Mouse (Mus musculus) embryonic facial prominence, embryonic 15.5 days (tissue): ENCODE measurements at regions not wholly inside any gene's neighbourhood (a gene's known extent, or its start where the extent isn't known, plus 50 kb on each side); places are given as distances from the start of the nearest gene placed in this dataset.

Source experiments
- ATAC-seq: fragments of 200-750 bp; cut with Nextera tagmentation; 2 replicates; pipeline ENCODE4 v1.8.0; 2017; ENCODE audit warnings: low read depth, moderate TSS enrichment; ENCODE audit not compliant: insufficient number of reproducible peaks, low FRiP score, low TSS enrichment
- H3K27ac ChIP-seq: fragments of 300-500 bp; sonication (generic); replicated peaks from 2 replicates; pipeline ENCODE4 v1.5.1; 2015; ENCODE audit warnings: mild to moderate bottlenecking, inconsistent platforms
- H3K27me3 ChIP-seq: fragments of 300-500 bp; sonication (generic); 2 replicates; pipeline ENCODE4 v1.6.1; 2015; ENCODE audit warnings: inconsistent platforms
- H3K36me3 ChIP-seq: fragments of 300-500 bp; sonication (generic); 2 replicates; pipeline ENCODE4 v1.6.1; 2015; ENCODE audit warnings: mild to moderate bottlenecking, inconsistent platforms
- H3K4me1 ChIP-seq: fragments of 300-500 bp; sonication (generic); 2 replicates; pipeline ENCODE4 v1.6.1; 2015; ENCODE audit warnings: inconsistent platforms
- H3K4me2 ChIP-seq: fragments of 300-500 bp; sonication (generic); replicated peaks from 2 replicates; pipeline ENCODE4 v1.6.1; 2015; ENCODE audit warnings: mild to moderate bottlenecking, inconsistent platforms
- H3K4me3 ChIP-seq: fragments of 300-500 bp; sonication (generic); replicated peaks from 2 replicates; pipeline ENCODE4 v1.5.1; 2015; ENCODE audit warnings: mild to moderate bottlenecking, inconsistent platforms
- H3K9ac ChIP-seq: fragments of 300-500 bp; sonication (generic); 2 replicates; pipeline ENCODE4 v1.6.1; 2015; ENCODE audit warnings: inconsistent platforms
- H3K9me3 ChIP-seq: fragments of 300-500 bp; sonication (generic); replicated peaks from 2 replicates; pipeline ENCODE4 v1.6.1; 2016; ENCODE audit warnings: inconsistent platforms
- WGBS: fragments of 180-500 bp; shearing (Covaris S2); methylation state at CpG from one replicate; pipeline ENCODE4 v1.1.7; 2015; 5-methylcytosine and 5-hydroxymethylcytosine counted together

GRCm38 (mm10) chr1:43273236-43273868 lies 76.6 kb upstream of the Fhl2 start:
- no peaks in the 10 kb centered on the region for H3K27me3 ChIP-seq
- no peaks in the 10 kb centered on the region for H3K4me1 ChIP-seq
- WGBS: 83% methylated on average over 2 of the region's 2 CpGs
- H3K9ac ChIP-seq: no peak overlapping the region
- no peaks in the 10 kb centered on the region for H3K36me3 ChIP-seq
- no peak overlapping the region for H3K27ac ChIP-seq
- H3K4me2 ChIP-seq: no peak overlapping the region
- no peaks in the 10 kb centered on the region for H3K9me3 ChIP-seq
- H3K4me3 ChIP-seq: no peak overlapping the region
- no peak for ATAC-seq

DNA sequence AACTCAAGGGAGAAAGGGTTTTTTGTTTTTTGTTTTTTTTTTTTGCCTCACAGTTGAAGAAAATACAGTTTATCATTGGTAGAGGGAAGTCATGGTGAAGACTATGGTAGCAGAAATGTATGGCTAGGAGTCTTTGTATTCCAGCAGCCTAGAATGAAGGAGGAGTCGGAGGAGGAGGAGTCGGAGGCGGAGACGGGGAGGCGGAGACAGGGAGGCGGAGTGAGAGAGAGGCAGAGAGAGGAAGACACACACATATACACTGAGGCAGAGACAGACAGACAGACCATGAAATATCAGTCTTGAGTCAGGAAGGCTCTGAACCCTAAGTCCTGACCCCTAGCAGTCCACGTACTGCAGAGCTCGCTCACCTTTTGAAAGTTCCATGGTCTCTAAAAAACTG lies 95.0 kb upstream of the Fhl2 start:
- H3K4me3 ChIP-seq: no peak overlapping the region
- H3K27me3 ChIP-seq: no peaks in the 10 kb centered on the region
- H3K27ac ChIP-seq: no peak overlapping the region
- no peaks in the 10 kb centered on the region for H3K4me1 ChIP-seq
- ATAC-seq: no peak
- H3K9ac ChIP-seq: no peak overlapping the region
- H3K9me3 ChIP-seq: no peaks in the 10 kb centered on the region
- H3K4me2 ChIP-seq: no peak overlapping the region
- WGBS: 90% methylated on average over 8 of the region's 8 CpGs
- no peaks in the 10 kb centered on the region for H3K36me3 ChIP-seq

DNA sequence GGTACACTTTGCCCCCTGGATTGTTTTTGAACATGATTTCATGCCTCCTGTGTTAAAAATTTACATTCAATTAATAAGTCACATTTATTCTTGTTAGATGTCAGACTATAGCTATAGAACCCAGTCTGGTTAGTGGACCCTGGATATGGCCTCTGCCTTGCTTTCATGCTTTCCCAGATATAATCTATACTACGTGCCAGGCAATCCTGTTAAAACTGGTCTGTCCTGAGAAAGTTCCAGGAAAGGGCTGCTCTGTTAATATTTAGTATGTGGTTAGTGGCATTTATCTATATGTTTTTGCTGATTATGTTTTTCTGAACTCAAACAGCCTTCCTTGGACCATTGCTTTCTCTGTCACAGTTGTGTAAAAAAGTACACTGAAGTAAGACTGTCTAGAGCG lies 95.8 kb upstream of the Fhl2 start:
- no peak overlapping the region for H3K4me3 ChIP-seq
- H3K9me3 ChIP-seq: no peaks in the 10 kb centered on the region
- H3K4me2 ChIP-seq: no peak overlapping the region
- peaks cover 2% of the 10 kb centered on the region; the same call in 1 of the 2 replicates for H3K27me3 ChIP-seq
- WGBS: 91% methylated on average over 2 of the region's 2 CpGs
- no peak for ATAC-seq
- no peaks in the 10 kb centered on the region for H3K4me1 ChIP-seq
- no peak overlapping the region for H3K27ac ChIP-seq
- H3K9ac ChIP-seq: no peak overlapping the region
- H3K36me3 ChIP-seq: no peaks in the 10 kb centered on the region

- Histone ChIP-seq H3K36me3 (no peaks in the 10 kb centered on the region), H3K4me2 (no peak overlapping the region), H3K4me1 (no peaks in the 10 kb centered on the region), H3K9me3 (no peaks in the 10 kb centered on the region), H3K9ac (no peak overlapping the region), H3K27me3 (peaks cover 6% of the 10 kb centered on the region; the same call in 1 of the 2 replicates), H3K4me3 (no peak overlapping the region), H3K27ac (no peak overlapping the region)
- no peak for ATAC-seq
- 76% methylated on average over 11 of the region's 11 CpGs for WGBS
Measured at GRCm38 (mm10) chr1:43294221-43295012, 97.6 kb upstream of the Fhl2 start.

DNA sequence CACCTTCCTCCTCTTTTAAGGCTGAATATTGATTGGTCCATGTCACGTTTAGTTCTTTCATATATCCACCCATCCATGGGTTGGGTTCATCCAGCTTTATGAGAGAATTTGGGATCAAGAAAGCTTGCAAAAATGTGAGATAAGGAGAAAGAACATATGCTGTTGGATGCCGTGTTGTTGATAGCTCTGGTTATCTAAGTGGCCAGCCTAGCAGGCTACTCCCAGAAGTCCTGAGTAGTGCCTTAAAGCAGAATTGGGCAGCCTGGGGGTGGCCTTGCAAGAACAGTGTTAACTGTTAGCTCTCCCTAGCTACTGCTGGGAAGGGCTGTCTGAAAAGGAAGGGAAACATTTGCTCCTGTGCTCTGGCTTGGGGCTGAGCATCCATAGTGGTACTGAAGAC lies 100.8 kb upstream of the Fhl2 start:
- no peak overlapping the region for H3K27ac ChIP-seq
- H3K9ac ChIP-seq: no peak overlapping the region
- no peak overlapping the region for H3K4me3 ChIP-seq
- H3K36me3 ChIP-seq: no peaks in the 10 kb centered on the region
- no peaks in the 10 kb centered on the region for H3K4me1 ChIP-seq
- peaks cover 6% of the 10 kb centered on the region; the same call in 1 of the 2 replicates for H3K27me3 ChIP-seq
- H3K9me3 ChIP-seq: no peaks in the 10 kb centered on the region
- WGBS: 75% methylated on average over 2 of the region's 2 CpGs
- no peak for ATAC-seq
- no peak overlapping the region for H3K4me2 ChIP-seq

DNA sequence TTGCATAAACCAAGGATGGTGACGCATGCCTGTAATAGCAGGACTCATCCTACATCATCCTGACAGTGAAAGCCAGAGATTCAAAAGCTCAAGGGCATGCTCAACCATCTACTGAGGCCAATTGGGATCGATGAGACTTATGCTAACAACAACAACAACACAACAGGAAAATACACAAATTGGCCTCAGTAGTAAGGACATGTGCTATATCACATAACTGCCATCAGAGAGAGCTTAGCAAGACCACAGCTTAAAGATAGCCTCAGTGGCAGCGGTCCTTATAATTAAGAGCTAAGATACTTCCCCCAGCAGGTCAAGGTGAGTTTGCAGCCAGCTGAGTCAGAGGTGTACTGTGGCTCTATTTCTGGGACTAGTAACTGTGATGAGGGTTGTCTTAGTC lies 102.0 kb upstream of the Fhl2 start:
- no peak overlapping the region for H3K4me2 ChIP-seq
- no peaks in the 10 kb centered on the region for H3K4me1 ChIP-seq
- H3K9me3 ChIP-seq: no peaks in the 10 kb centered on the region
- no peak overlapping the region for H3K9ac ChIP-seq
- no peak overlapping the region for H3K27ac ChIP-seq
- peaks cover 6% of the 10 kb centered on the region; the same call in 1 of the 2 replicates for H3K27me3 ChIP-seq
- H3K36me3 ChIP-seq: no peaks in the 10 kb centered on the region
- ATAC-seq: no peak
- no peak overlapping the region for H3K4me3 ChIP-seq
- 90% methylated on average over 3 of the region's 3 CpGs for WGBS

GRCm38 (mm10) chr1:43299490-43300302 lies 102.9 kb upstream of the Fhl2 start:
- 42% methylated on average over 7 of the region's 7 CpGs for WGBS
- no peak for ATAC-seq

DNA sequence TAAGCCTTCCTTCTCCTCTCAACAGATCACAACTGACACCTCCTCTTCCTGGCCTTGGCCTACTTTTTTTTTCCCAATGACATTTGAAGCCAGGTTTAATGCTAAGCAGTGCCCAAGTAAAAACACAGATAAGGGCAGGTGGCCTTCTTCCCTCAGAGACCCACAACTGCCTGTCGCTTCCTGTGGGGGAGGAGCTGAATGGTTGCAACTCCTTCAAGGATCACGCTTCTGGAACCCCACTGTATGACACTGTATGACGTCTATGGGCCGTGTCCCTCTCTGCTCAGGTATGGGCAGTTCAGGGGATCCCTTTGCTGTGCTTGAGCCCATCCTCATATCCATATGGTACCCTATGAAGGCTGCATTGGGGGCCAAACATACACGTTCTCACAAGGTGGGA lies 103.9 kb upstream of the Fhl2 start:
- no peak overlapping the region for H3K4me2 ChIP-seq
- no peaks in the 10 kb centered on the region for H3K4me1 ChIP-seq
- no peaks in the 10 kb centered on the region for H3K9me3 ChIP-seq
- WGBS: 82% methylated on average over 5 of the region's 5 CpGs
- no peaks in the 10 kb centered on the region for H3K36me3 ChIP-seq
- no peak overlapping the region for H3K9ac ChIP-seq
- ATAC-seq: no peak
- peaks cover 6% of the 10 kb centered on the region; the same call in 1 of the 2 replicates for H3K27me3 ChIP-seq
- H3K27ac ChIP-seq: no peak overlapping the region
- no peak overlapping the region for H3K4me3 ChIP-seq

More at GRCm38 (mm10) chr1:43299490-43300302, 102.9 kb upstream of the Fhl2 start:
- no peak overlapping the region for H3K9ac ChIP-seq
- no peaks in the 10 kb centered on the region for H3K36me3 ChIP-seq
- H3K27me3 ChIP-seq: peaks cover 6% of the 10 kb centered on the region; the same call in 1 of the 2 replicates
- no peak overlapping the region for H3K27ac ChIP-seq
- no peaks in the 10 kb centered on the region for H3K4me1 ChIP-seq
- no peak overlapping the region for H3K4me3 ChIP-seq
- no peak overlapping the region for H3K4me2 ChIP-seq
- no peaks in the 10 kb centered on the region for H3K9me3 ChIP-seq

DNA sequence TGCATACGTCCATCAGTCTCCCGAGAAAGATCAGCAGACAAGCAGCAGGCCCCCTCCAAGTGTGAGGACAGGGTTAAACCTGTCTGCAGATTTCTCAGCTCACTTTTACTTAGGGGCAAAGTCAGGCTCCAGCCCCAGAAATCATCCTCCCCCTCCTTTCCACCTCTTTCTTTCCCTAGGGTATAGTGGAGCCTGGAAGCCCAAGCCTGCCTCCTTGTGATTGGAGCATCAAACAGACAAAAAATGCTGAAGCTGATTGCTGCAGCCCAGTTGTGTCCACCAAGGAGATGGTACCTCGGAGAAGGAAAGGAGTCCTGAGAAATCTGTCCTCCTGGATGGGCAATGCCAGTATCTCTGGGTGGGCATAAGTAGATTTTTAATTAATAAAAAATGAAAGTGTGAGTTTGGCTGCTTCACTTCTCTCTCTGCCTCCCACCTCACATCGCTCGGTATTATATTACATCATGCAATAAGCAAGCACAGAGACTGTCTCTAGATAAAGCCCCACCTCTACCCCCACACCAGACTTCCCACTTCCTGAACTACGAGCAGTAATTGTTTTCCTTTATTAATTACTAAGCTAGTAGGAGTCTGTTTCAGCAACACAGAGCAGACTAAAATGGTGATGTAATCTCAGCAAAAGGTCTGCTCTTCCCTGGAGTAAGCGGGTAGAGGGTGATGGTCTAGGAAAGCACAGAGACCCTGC lies 105.2 kb upstream of the Fhl2 start:
- Histone ChIP-seq H3K9me3 (no peaks in the 10 kb centered on the region), H3K27ac (no peak overlapping the region), H3K36me3 (no peaks in the 10 kb centered on the region), H3K27me3 (peaks cover 4% of the 10 kb centered on the region; the same call in 1 of the 2 replicates), H3K9ac (no peak overlapping the region), H3K4me1 (no peaks in the 10 kb centered on the region), H3K4me3 (no peak overlapping the region), H3K4me2 (no peak overlapping the region)
- no peak for ATAC-seq
- 55% methylated on average over 7 of the region's 7 CpGs for WGBS

DNA sequence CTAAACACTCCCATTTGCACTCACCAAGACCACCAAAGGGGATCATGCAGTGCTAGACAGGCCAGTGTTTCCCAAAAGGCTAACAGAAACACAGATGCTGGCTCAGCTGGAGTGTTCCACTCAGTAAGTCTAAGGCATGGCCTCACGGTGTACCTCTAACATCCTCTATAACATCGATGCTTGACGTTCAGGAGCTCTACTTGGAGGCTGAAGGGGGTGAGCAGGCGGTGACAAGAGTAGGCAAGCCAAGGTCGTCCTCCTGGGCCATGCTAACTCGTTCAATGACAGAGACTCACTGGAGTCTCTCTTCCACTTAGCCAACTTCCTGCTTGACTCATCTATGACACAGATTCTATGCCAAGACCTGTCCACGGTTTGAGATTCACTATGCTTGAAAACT lies 105.9 kb upstream of the Fhl2 start:
- no peak overlapping the region for H3K4me3 ChIP-seq
- no peaks in the 10 kb centered on the region for H3K36me3 ChIP-seq
- no peak overlapping the region for H3K9ac ChIP-seq
- H3K9me3 ChIP-seq: no peaks in the 10 kb centered on the region
- H3K27me3 ChIP-seq: 0 out of 2 replicates have a peak, but pooled peaks cover 4% of the 10 kb centered on the region
- WGBS: 66% methylated on average over 7 of the region's 7 CpGs
- H3K4me1 ChIP-seq: no peaks in the 10 kb centered on the region
- ATAC-seq: no peak
- no peak overlapping the region for H3K4me2 ChIP-seq
- no peak overlapping the region for H3K27ac ChIP-seq
